Mouse (Mus musculus) embryonic facial prominence, embryonic 14.5 days (tissue): ENCODE data around the gene Kcne3. TPM values are rescaled to one million over a fixed set of nuclear protein-coding genes. Genes with fewer than 3 reads are reported as not detected.

Source experiments
- ATAC-seq: fragments of 200-750 bp; cut with Nextera tagmentation; 2 replicates; pipeline ENCODE4 v1.8.0; 2017; ENCODE audit warnings: low read depth, moderate number of reproducible peaks, moderate TSS enrichment
- DNase-seq: peaks from one replicate; pipeline ENCODE4 v3.0.0-alpha.2; 2015; ENCODE audit warnings: low spot score
- H3K27ac ChIP-seq: fragments of 300-500 bp; sonication (generic); replicated peaks from 2 replicates; pipeline ENCODE4 v1.5.1; 2014; ENCODE audit warnings: low read depth, mild to moderate bottlenecking, low read length, moderate library complexity
- H3K27me3 ChIP-seq: fragments of 300-500 bp; sonication (generic); replicated peaks from 2 replicates; pipeline ENCODE4 v1.6.1; 2014; ENCODE audit warnings: low read length; ENCODE audit not compliant: control insufficient read depth, insufficient read depth
- H3K36me3 ChIP-seq: fragments of 300-500 bp; sonication (generic); 2 replicates; pipeline ENCODE4 v1.6.1; 2014; ENCODE audit warnings: low read length, mixed read lengths; ENCODE audit not compliant: control insufficient read depth, insufficient read depth
- H3K4me1 ChIP-seq: fragments of 300-500 bp; sonication (generic); 2 replicates; pipeline ENCODE4 v1.6.1; 2014; ENCODE audit warnings: antibody characterized with exemption, low read length; ENCODE audit not compliant: control insufficient read depth, insufficient read depth
- H3K4me2 ChIP-seq: fragments of 300-500 bp; sonication (generic); 2 replicates; pipeline ENCODE4 v1.6.1; 2014; ENCODE audit warnings: low read depth, mild to moderate bottlenecking, low read length, moderate library complexity, mixed read lengths
- H3K4me3 ChIP-seq: fragments of 300-500 bp; sonication (generic); 2 replicates; pipeline ENCODE4 v1.5.1; 2014; ENCODE audit warnings: low read depth, mild to moderate bottlenecking, low read length
- H3K9ac ChIP-seq: fragments of 300-500 bp; sonication (generic); 2 replicates; pipeline ENCODE4 v1.6.1; 2014; ENCODE audit warnings: low read depth, mild to moderate bottlenecking, low read length, moderate library complexity, mixed read lengths
- H3K9me3 ChIP-seq: fragments of 300-500 bp; sonication (generic); 2 replicates; pipeline ENCODE4 v1.6.1; 2016; ENCODE audit warnings: low read length; ENCODE audit not compliant: control insufficient read depth
- WGBS: fragments of 180-500 bp; shearing (Covaris S2); extraction: QIAGEN DNeasy Blood & Tissue Kit; methylation state at CpG from one replicate; pipeline ENCODE4 v1.1.7; 2014; 5-methylcytosine and 5-hydroxymethylcytosine counted together
- polyA plus RNA-seq: library from polyadenylated mRNA; unstranded; fragments of >200 nt; fragmentation: Nextera tagmentation; extraction: Ambion mirVana; gene quantifications from 2 replicates; pipeline ENCODE4 v1.2.1, GENCODE M21; 2014

Kcne3 gene
- polyA plus RNA-seq, 1 experiment from 2014 or later = 12.4 TPM

DNA sequence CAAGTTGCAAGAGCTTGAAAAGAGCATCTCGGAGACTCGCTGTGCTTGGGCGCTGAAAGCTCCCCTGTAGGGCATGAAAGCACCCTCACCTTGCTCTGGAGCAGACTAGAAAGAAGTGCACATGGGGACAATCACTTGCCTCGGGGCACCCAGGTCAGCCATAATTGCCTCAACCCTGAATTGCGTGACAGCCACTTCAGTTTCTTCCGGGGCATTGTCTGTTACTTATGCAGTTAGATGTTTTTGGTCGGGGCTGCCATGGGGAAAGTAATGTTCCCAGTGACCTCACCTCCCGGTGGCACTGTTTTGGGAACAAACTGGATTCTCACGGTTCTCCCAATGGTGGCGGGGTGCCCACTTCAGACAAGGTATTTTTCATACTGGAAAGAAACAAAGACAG, 26.2 kb upstream of the Kcne3 start:
- no peak for DNase-seq
- H3K36me3 ChIP-seq = no peaks in the 10 kb centered on the region
- no peaks in the 10 kb centered on the region for H3K4me1 ChIP-seq
- ATAC-seq = no peak
- H3K4me3 ChIP-seq = no peak overlapping the region
- H3K27ac ChIP-seq = no peak overlapping the region
- 47% methylated on average over 10 of the region's 10 CpGs for WGBS
- no peaks in the 10 kb centered on the region for H3K27me3 ChIP-seq
- no peak overlapping the region for H3K4me2 ChIP-seq
- no peak overlapping the region for H3K9ac ChIP-seq
- no peaks in the 10 kb centered on the region for H3K9me3 ChIP-seq

GRCm38 (mm10) chr7:100150626-100151025, 25.7 kb upstream of the Kcne3 start:
- ATAC-seq = no peak

GRCm38 (mm10) chr7:100157669-100158068, 18.6 kb upstream of the Kcne3 start:
- ATAC-seq (no peak), DNase-seq (no peak)
- no peaks in the 10 kb centered on the region for H3K27me3 ChIP-seq
- WGBS = 69% methylated on average over 4 of the region's 4 CpGs
- H3K4me1 ChIP-seq = peaks cover 4% of the 10 kb centered on the region; the same call in 1 of the 2 replicates
- no peak overlapping the region for H3K4me2 ChIP-seq
- no peaks in the 10 kb centered on the region for H3K9me3 ChIP-seq
- H3K36me3 ChIP-seq = no peaks in the 10 kb centered on the region
- H3K4me3 ChIP-seq = no peak overlapping the region
- no peak overlapping the region for H3K27ac ChIP-seq
- no peak overlapping the region for H3K9ac ChIP-seq

More at GRCm38 (mm10) chr7:100150626-100151025, 25.7 kb upstream of the Kcne3 start:
- Histone ChIP-seq H3K4me3 (no peak overlapping the region), H3K9ac (no peak overlapping the region), H3K9me3 (no peaks in the 10 kb centered on the region), H3K27me3 (no peaks in the 10 kb centered on the region), H3K36me3 (no peaks in the 10 kb centered on the region), H3K4me1 (no peaks in the 10 kb centered on the region), H3K4me2 (no peak overlapping the region), H3K27ac (no peak overlapping the region)
- 74% methylated on average over 11 of the region's 11 CpGs for WGBS
- DNase-seq = peak; percentile 6

GRCm38 (mm10) chr7:100159105-100159841, 17.0 kb upstream of the Kcne3 start, which contains the start of gene Lipt2:
Lipt2 (plus strand) TSS chr7:100159277.
- under 1% methylated on average over 58 of the region's 78 CpGs for WGBS
- peaks cover 4% of the 10 kb centered on the region for H3K4me1 ChIP-seq
- peak within 1 kb of the TSS; percentile 93 for H3K9ac ChIP-seq
- H3K27me3 ChIP-seq = no peaks in the 10 kb centered on the region
- peak within 1 kb of the TSS; percentile 97 for H3K27ac ChIP-seq
- peak within 1 kb of the TSS; percentile 82 for H3K4me2 ChIP-seq
- ATAC-seq = peak; percentile 97
- peak; percentile 94 for DNase-seq
- no peaks in the 10 kb centered on the region for H3K9me3 ChIP-seq
- H3K4me3 ChIP-seq = peak within 1 kb of the TSS; percentile 97
- no peaks in the 10 kb centered on the region for H3K36me3 ChIP-seq

GRCm38 (mm10) chr7:100160006-100160405, 16.3 kb upstream of the Kcne3 start:
- Histone ChIP-seq H3K36me3 (no peaks in the 10 kb centered on the region), H3K27me3 (no peaks in the 10 kb centered on the region), H3K9me3 (no peaks in the 10 kb centered on the region), H3K9ac (peak overlapping the region; percentile 93), H3K4me2 (peak overlapping the region; percentile 82), H3K4me1 (peaks cover 4% of the 10 kb centered on the region), H3K4me3 (peak overlapping the region; percentile 97), H3K27ac (no peak overlapping the region; the same call in 1 of the 2 replicates)
- ATAC-seq (no peak), DNase-seq (no peak)
- WGBS = 63% methylated on average over 7 of the region's 7 CpGs

DNA sequence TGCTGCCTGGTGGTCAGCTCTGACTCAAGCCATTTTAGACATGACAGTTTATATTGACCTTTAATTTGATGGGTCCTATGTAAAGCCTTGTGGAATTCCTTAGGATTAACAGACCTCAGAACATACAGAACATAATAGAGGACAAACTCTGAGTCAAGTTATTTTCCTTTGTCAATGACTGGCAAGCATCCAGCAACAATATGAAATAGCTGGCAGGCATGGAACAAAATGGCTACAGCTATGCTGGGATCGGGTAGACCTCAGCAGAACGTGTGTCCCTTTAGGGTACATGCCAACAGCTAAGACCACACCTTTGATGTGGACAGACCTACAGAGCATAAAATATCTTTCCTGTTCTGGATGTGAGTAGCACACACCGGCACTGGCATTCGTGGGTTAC, 12.8 kb upstream of the Kcne3 start:
- H3K9ac ChIP-seq = no peak overlapping the region
- H3K4me2 ChIP-seq = no peak overlapping the region
- H3K4me3 ChIP-seq = no peak overlapping the region
- no peak overlapping the region for H3K27ac ChIP-seq
- H3K36me3 ChIP-seq = no peaks in the 10 kb centered on the region
- 63% methylated on average over 4 of the region's 4 CpGs for WGBS
- H3K9me3 ChIP-seq = no peaks in the 10 kb centered on the region
- no peak for ATAC-seq
- peak; percentile 29 for DNase-seq
- H3K27me3 ChIP-seq = no peaks in the 10 kb centered on the region
- peaks cover 4% of the 10 kb centered on the region for H3K4me1 ChIP-seq

GRCm38 (mm10) chr7:100168654-100169053, 7.6 kb upstream of the Kcne3 start:
- no peaks in the 10 kb centered on the region; the same call in 1 of the 2 replicates for H3K4me1 ChIP-seq
- DNase-seq (no peak), ATAC-seq (no peak)
- H3K36me3 ChIP-seq = no peaks in the 10 kb centered on the region
- no peak overlapping the region for H3K4me2 ChIP-seq
- WGBS = 80% methylated on average over 11 of the region's 11 CpGs
- no peak overlapping the region for H3K27ac ChIP-seq
- no peaks in the 10 kb centered on the region for H3K27me3 ChIP-seq
- H3K9ac ChIP-seq = no peak overlapping the region
- H3K9me3 ChIP-seq = no peaks in the 10 kb centered on the region
- H3K4me3 ChIP-seq = no peak overlapping the region

DNA sequence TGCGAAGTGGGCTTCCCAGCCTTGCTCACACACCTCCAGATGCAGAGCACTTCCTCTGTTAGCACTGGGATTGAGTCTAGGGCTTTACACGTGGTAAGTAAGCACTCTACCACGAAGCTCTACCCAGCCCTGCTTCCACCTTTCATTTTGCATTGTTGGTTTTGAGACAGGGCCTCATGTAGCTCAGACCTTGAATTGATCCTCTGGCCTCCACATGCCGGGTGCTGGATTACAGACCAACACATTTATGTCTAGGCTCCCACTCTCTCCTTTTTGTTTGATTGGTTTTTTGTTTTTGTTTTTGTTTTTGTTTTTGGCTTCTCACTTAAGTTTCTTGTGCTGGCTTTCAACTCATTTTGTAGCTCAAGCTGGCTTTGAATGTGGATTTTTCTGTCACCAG, 5.5 kb upstream of the Kcne3 start:
- H3K4me2 ChIP-seq = no peak overlapping the region
- no peaks in the 10 kb centered on the region for H3K4me1 ChIP-seq
- 66% methylated on average over 4 of the region's 4 CpGs for WGBS
- no peaks in the 10 kb centered on the region for H3K36me3 ChIP-seq
- no peak overlapping the region for H3K27ac ChIP-seq
- no peaks in the 10 kb centered on the region for H3K9me3 ChIP-seq
- no peaks in the 10 kb centered on the region for H3K27me3 ChIP-seq
- ATAC-seq = no peak
- H3K9ac ChIP-seq = no peak overlapping the region
- no peak overlapping the region for H3K4me3 ChIP-seq
- no peak for DNase-seq
